Mouse (Mus musculus): ENCODE data around the gene Mcl1. TPM values are rescaled to one million over a fixed set of nuclear protein-coding genes. Genes with fewer than 3 reads are reported as not detected.
"Not testable (repeated sequence)": the region's sequence is repeated elsewhere in the genome, so short reads cannot be mapped to it uniquely, and the experiment has no call there.

Gene Mcl1
- polyA plus RNA-seq (2012), result 31.1 and 36.9 TPM in 2 replicates

DNA sequence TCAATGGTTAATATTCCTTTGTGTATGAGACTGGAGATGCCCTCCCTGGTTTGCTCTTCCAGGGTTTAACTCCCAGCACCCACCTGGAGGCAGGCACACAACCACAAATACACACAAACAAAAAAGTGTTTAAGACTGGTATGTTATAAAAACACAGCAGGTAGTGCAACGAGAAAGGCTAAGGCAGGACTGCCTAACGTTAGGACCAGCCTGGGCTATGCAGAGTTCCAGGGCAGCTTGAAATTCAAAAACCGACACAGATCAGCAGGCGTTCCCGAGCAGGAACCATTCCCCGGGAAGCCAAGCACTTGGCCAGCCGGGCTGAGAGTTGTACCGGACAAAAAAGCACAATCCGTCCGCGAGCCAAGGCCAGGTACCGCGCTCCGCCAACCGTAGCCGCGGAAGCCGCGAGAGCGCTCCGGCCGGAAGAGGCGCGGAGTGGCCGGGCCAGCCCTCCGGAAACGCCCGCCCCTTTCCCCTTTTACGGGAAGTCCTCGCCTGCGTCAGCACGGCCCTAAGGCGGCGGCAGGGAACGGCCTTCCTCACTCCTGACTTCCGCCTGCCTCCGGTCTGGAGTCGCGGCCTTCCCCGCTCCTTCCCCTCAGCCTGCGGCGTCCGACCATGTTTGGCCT lies at the start of gene Mcl1:
TSS of gene Mcl1 (plus strand) at position 553 of the 632 bp plus-strand sequence.
- peak within 1 kb of the TSS; percentile 79 for H3K4me3 ChIP-seq (replicated peaks)
- H3K27me3 ChIP-seq (ENCODE audit: control insufficient read depth), result no peaks in the 10 kb centered on the region
- peaks cover 54% of the 10 kb centered on the region for H3K4me1 ChIP-seq (ENCODE audit: control insufficient read depth)
- no peaks in the 10 kb centered on the region for H3K9me3 ChIP-seq (ENCODE audit: control insufficient read depth, low read length)
- TF ChIP-seq GATA1 (IDR thresholded peaks at IDR 0.05; ENCODE audit: low read length), result no peak
- no peak for TF ChIP-seq TAL1 (IDR thresholded peaks at IDR 0.05; ENCODE audit: low read length)
- peaks cover 54% of the 10 kb centered on the region for H3K36me3 ChIP-seq (ENCODE audit: control insufficient read depth)

DNA sequence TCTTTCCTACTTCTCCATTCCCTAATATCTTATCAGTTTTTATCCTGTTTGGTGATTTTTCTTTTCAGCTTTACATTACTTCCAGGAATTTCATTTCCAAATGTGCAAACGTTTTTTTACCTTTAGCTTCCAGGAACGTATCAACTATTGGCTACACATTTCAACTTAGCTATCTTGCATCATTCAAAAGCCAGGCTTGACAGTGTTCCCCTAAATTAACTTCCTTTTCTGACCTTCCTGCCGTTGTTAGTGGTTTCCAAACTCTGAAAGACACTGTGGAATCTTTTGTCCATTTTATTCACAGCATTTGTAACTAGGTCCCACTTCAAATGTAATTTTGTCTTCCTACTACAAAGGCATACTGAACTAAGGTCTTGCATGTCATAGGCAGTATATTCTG lies 49.4 kb upstream of the Mcl1 start:
- Histone ChIP-seq H3K4me3 (replicated peaks) (no peak overlapping the region), H3K27me3 (ENCODE audit: control insufficient read depth) (no peaks in the 10 kb centered on the region), H3K9me3 (ENCODE audit: control insufficient read depth, low read length) (no peaks in the 10 kb centered on the region), H3K4me1 (ENCODE audit: control insufficient read depth) (no peaks in the 10 kb centered on the region), H3K36me3 (ENCODE audit: control insufficient read depth) (peaks cover 95% of the 10 kb centered on the region)
- TF ChIP-seq GATA1 (IDR thresholded peaks at IDR 0.05; ENCODE audit: low read length), result no peak
- TF ChIP-seq TAL1 (IDR thresholded peaks at IDR 0.05; ENCODE audit: low read length), result no peak

DNA sequence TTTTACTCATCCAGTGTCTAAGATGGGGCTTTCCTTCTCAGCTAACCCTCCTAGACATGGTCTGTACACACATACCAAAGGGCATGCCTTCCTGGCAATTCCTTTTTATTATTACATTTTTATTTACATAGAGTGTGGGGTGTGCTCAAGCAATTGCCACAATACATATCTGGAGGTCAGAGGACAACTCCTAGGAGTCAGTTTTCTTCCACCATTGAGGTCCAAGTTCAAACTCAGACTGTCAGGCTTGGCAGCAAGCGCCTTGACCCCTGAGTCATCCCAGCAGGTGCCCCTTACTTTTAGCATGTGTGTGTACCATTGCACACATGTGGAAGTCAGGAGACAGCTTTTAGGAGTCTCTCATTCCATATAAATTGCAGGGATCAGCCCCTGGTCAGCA lies 44.6 kb upstream of the Mcl1 start:
- Histone ChIP-seq H3K4me3 (replicated peaks) (no peak overlapping the region), H3K27me3 (ENCODE audit: control insufficient read depth) (no peaks in the 10 kb centered on the region), H3K36me3 (ENCODE audit: control insufficient read depth) (peaks cover 92% of the 10 kb centered on the region), H3K4me1 (ENCODE audit: control insufficient read depth) (no peaks in the 10 kb centered on the region), H3K9me3 (ENCODE audit: control insufficient read depth, low read length) (no peaks in the 10 kb centered on the region)
- TF ChIP-seq TAL1 (IDR thresholded peaks at IDR 0.05; ENCODE audit: low read length), result no peak
- no peak for TF ChIP-seq GATA1 (IDR thresholded peaks at IDR 0.05; ENCODE audit: low read length)

DNA sequence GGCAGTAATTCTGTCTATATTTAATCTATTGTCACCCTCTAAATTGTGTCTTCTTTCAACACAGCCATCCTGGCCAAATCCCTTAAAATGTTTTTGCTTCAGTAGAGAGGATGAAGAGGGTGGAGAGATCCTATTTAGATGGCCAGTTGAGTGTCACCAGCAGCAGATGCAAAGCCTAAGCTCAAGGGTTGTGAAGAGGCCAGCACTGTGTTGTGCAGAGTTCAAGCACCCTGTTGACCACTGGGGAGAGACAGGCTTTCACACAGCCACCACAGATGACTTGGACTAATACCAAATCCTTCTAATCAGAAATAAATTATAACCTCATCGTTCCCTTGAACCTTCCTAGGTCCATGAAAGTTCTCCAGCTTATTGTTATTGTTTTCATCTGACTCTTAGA lies 40.1 kb upstream of the Mcl1 start:
- Histone ChIP-seq H3K4me3 (replicated peaks) (no peak overlapping the region), H3K27me3 (ENCODE audit: control insufficient read depth) (no peaks in the 10 kb centered on the region), H3K36me3 (ENCODE audit: control insufficient read depth) (peaks cover 92% of the 10 kb centered on the region), H3K9me3 (ENCODE audit: control insufficient read depth, low read length) (no peaks in the 10 kb centered on the region), H3K4me1 (ENCODE audit: control insufficient read depth) (peaks cover 6% of the 10 kb centered on the region)
- TF ChIP-seq GATA1 (IDR thresholded peaks at IDR 0.05; ENCODE audit: low read length) (no peak), TAL1 (IDR thresholded peaks at IDR 0.05; ENCODE audit: low read length) (no peak)

DNA sequence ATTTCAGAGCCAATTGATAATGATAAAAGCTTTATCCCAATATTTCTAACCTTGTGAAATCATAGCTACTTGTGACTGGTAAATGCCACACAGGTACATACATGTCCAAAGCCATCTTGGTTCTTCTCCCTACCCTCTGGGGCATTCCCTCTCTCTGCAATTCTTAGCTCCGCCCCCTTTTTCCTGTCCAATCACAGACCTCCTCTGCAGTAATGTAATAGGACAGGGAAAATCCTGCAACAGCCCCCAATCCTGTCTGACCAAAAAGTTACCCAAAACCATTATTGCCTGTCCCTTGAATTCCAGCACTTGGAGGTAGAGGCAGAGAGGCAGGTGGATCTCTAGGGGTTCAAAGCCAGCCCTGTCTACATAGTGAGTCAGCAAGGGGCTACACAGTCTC lies 37.3 kb upstream of the Mcl1 start:
- Histone ChIP-seq H3K27me3 (ENCODE audit: control insufficient read depth) (no peaks in the 10 kb centered on the region), H3K36me3 (ENCODE audit: control insufficient read depth) (peaks cover 75% of the 10 kb centered on the region)
- TF ChIP-seq TAL1 (IDR thresholded peaks at IDR 0.05; ENCODE audit: low read length) (no peak), GATA1 (IDR thresholded peaks at IDR 0.05; ENCODE audit: low read length) (no peak)

DNA sequence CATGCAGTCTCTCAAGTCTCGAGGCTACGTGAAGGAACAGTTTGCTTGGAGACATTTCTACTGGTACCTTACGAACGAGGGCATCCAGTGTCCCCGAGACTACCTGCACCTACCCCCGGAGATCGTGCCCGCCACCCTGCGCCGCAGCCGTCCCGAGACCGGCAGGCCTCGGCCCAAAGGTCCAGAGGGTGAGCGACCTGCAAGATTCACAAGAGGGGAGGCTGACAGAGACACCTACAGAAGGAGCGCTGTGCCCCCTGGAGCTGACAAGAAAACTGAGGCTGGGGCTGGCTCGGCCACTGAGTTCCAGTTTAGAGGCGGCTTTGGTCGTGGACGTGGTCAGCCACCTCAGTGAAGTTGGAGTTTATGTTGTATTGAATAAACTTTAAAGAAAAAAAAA lies 36.2 kb upstream of the Mcl1 start:
- not testable (repeated sequence) for H3K4me3 ChIP-seq (replicated peaks); H3K27me3 ChIP-seq (ENCODE audit: control insufficient read depth); H3K9me3 ChIP-seq (ENCODE audit: control insufficient read depth, low read length)
- Histone ChIP-seq H3K4me1 (ENCODE audit: control insufficient read depth) (peaks cover 35% of the 10 kb centered on the region), H3K36me3 (ENCODE audit: control insufficient read depth) (peaks cover 75% of the 10 kb centered on the region)

More for the DNA sequence above, 37.3 kb upstream of the Mcl1 start:
- Histone ChIP-seq H3K4me1 (ENCODE audit: control insufficient read depth) (peaks cover 23% of the 10 kb centered on the region), H3K9me3 (ENCODE audit: control insufficient read depth, low read length) (no peaks in the 10 kb centered on the region), H3K4me3 (replicated peaks) (no peak overlapping the region)

DNA sequence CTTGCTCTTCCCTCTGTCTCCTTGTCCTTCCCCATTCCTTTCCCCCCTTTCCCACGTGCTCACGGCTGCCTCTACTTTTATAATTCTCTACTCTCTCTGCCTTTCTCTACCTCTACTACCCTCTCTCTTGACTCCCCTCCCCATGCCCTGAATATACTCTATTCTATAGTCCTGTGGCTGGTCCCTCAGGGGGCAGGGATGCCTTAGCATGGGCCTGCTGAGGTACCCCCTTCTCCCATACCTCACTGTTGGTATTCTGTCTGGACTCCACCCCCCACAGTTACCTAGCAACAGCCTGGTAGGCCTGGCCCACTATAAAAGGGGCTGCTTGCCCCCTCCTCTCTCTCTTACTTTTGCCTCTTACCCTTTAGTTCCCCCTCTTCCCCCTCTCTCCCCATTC lies 35.0 kb upstream of the Mcl1 start:
- TF ChIP-seq TAL1 (IDR thresholded peaks at IDR 0.05; ENCODE audit: low read length) (no peak), GATA1 (IDR thresholded peaks at IDR 0.05; ENCODE audit: low read length) (no peak)
- peaks cover 45% of the 10 kb centered on the region for H3K4me1 ChIP-seq (ENCODE audit: control insufficient read depth)
- no peaks in the 10 kb centered on the region for H3K27me3 ChIP-seq (ENCODE audit: control insufficient read depth)
- no peak overlapping the region for H3K4me3 ChIP-seq (replicated peaks)
- peaks cover 75% of the 10 kb centered on the region for H3K36me3 ChIP-seq (ENCODE audit: control insufficient read depth)
- no peaks in the 10 kb centered on the region for H3K9me3 ChIP-seq (ENCODE audit: control insufficient read depth, low read length)

DNA sequence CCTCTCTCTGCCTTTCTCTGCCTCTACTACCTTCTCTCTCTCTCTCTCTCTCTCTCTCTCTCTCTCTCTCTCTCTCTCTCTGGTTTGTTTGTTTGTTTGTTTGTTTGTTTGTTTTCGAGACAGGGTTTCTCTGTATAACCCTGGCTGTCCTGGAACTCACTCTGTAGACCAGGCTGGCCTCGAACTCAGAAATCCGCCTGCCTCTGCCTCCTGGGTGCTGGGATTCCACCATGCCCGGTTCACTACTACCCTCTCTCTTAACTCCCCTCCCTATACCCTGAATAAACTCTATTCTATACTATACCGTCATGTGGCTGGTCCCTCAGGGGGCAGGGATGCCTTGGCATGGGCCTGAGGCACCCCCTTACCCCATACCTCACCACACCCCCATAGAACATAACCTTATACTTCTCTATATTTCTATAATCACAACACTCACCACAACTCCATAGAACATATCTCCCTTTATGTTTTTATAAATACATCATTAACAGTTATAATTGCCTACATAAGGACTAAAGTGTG lies 34.5 kb upstream of the Mcl1 start:
- H3K36me3 ChIP-seq (ENCODE audit: control insufficient read depth), result peaks cover 75% of the 10 kb centered on the region
- peaks cover 48% of the 10 kb centered on the region for H3K4me1 ChIP-seq (ENCODE audit: control insufficient read depth)
- not testable (repeated sequence) for H3K9me3 ChIP-seq (ENCODE audit: control insufficient read depth, low read length); H3K27me3 ChIP-seq (ENCODE audit: control insufficient read depth)
- H3K4me3 ChIP-seq (replicated peaks), result peak overlapping the region; percentile 76

DNA sequence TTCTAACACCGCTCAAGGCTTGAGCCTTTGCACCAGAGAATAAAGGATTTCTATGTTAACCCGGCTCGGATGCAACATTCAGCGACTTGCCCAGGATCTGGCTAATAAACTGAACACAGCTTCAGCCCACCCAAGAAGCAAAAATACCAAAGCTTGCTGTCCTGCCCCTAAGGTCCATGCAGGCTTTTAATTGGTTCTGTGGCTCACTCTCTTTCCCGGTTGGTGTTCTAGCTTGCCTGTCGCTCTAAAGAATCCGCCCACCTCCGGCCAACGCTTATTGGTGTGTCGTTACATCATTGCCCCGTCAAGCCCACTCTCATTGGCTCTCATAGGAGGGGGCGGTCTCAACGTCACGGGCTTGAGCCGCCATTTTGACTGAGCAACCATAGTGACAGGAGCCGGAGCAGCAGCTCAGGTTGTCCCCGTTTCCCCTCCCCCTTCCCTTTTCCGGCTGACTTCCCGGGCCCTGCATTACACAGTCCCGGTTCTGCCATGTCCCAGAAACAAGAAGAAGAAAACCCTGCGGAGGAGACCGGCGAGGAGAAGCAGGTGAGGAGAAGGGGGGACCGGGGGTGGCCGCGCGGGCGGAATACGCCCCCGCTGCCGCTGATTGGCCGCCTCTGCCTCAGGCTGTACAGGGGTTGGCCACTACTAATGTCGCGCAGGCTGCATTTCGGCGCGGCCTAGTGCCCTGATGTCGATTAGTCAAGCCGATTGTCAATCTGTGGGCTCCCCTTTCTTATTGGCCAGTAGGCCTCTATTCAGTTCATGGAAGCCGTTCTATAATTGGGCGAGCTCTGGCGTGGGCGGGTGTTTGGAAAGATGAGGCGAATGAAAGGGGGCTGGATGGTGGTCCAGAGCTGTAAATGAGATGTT lies 33.7 kb upstream of the Mcl1 start, which contains the start of gene Ensa:
TSS of gene Ensa (plus strand) at position 366 of the 876 bp plus-strand sequence.
- TF ChIP-seq TAL1 (IDR thresholded peaks at IDR 0.05; ENCODE audit: low read length), result no peak
- TF ChIP-seq GATA1 (IDR thresholded peaks at IDR 0.05; ENCODE audit: low read length), result no peak
- Histone ChIP-seq H3K36me3 (ENCODE audit: control insufficient read depth) (peaks cover 75% of the 10 kb centered on the region), H3K4me1 (ENCODE audit: control insufficient read depth) (peaks cover 54% of the 10 kb centered on the region), H3K4me3 (replicated peaks) (peak within 1 kb of the TSS; percentile 76), H3K9me3 (ENCODE audit: control insufficient read depth, low read length) (no peaks in the 10 kb centered on the region), H3K27me3 (ENCODE audit: control insufficient read depth) (no peaks in the 10 kb centered on the region)
